Mouse (Mus musculus): ENCODE results near the gene Vmn2r115.
"Not testable (repeated sequence)": the region's sequence is repeated elsewhere in the genome, so short reads cannot be mapped to it uniquely, and the experiment has no call there.

Vmn2r115 gene

DNA sequence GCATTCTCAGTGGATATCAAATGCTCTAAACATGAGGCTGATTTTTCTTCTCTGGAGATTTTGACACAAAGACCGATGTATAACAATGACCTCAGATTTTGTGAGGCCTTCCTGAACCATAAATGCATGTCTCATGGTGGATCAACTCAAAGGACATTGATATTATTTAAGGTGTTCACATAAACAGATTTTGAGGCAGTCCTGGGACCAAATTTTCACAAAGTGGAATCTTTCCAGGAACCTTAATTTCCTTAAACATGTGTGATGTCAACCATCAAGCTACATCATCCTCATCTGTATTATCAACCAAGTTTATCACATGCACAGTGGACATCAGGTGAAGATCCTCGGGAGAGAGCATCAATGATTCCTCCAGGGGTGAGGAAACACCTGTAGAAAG is at the start of gene Vmn2r115:
Vmn2r115 (plus strand) TSS at position 301 of the 400 bp plus-strand sequence.
- DNase-seq (ENCODE audit: low spot score in 2 of 2), result not testable (repeated sequence)

DNA sequence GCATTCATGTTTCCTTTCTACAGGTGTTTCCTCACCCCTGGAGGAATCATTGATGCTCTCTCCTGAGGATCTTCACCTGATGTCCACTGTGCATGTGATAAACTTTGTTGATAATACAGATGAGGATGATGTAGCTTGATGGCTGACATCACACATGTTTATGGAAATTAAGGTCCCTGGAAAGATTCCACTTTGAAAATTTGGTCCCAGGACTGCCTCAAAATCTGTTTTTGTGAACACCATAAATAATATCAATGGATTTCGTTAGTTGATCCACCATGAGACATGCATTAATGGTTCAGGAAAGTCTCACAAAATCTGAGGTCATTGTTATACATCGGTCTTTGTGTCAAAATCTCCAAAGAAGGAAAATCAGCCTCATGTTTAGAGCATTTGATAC is 31.1 kb upstream of the Vmn2r115 start, which contains the start of gene Vmn2r114:
Vmn2r114 (minus strand) TSS at position 101 of the 400 bp plus-strand sequence.
- DNase-seq (ENCODE audit: low spot score in 2 of 2), result not testable (repeated sequence)

DNA sequence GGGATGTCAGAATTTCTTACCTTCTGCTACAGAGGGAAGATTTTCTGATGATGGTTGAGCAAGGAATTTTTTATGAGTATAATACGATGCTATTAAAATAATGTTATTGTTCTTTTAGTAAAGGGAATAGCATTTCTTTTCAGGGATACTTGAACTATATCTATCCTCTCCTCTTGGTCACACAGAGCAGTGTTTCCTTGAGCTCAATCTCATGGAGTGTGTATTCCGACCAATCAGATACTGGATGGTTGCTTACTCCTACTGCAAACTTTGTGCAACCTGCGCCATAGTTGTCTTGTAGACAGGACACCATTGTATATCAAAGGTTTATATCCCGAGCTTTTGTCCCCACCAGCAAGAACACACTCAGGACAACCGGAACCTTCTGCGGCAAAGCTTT is 12.9 kb upstream of the Vmn2r115 start:
- DNase-seq (ENCODE audit: low spot score in 2 of 2), result no peak

DNA sequence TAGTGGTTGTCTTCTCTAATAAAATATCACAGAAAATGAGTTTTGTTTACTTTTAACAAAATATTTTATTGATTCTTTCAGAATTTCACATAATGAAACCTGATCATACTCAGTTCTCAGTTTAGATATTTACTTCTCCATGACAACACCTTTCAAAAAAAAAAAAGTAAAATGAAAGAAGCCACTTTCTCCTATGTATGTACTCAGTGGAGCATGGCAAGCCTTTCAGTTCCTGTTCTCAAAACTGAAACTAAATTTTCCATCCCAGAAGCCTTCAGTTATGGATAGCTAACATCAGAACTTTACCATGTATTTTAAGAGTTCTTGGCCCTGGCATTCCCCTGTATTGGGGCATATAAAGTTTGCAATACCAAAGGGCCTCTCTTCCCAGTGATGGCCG is 8.1 kb downstream of the Vmn2r115 start:
- DNase-seq (ENCODE audit: low spot score in 2 of 2), result no peak

DNA sequence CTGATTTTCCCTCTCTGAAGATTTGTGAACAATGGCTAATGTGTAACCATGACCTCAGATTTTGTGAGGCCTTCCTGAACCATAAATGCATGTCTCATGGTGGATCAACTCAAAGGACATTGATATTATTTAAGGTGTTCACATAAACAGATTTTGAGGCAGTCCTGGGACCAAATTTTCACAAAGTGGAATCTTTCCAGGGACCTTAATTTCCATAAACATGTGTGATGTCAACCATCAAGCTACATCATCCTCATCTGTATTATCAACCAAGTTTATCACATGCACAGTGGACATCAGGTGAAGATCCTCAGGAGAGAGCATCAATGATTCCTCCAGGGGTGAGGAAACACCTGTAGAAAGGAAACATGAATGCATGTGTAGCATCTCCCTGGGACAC is 40.8 kb downstream of the Vmn2r115 start, which contains the start of gene Vmn2r116:
Vmn2r116 (plus strand) TSS at position 301 of the 400 bp plus-strand sequence.
- not testable (repeated sequence) for DNase-seq (ENCODE audit: low spot score in 2 of 2)

Measured in frontal cortex, postnatal 14 days (tissue).